Mouse (Mus musculus) brown adipose tissue, adult 24 weeks (tissue): ENCODE measurements around the gene Eif5a. TPM values are rescaled to one million over a fixed set of nuclear protein-coding genes. Genes with fewer than 3 reads are reported as not detected.
A peak's percentile ranks its signal among the peaks of the same experiment; 100 is the strongest.

Experiments used
- H3K27ac ChIP-seq: fragments of 200-500 bp; replicated peaks from 2 replicates; pipeline ENCODE4 v1.5.1; 2012; ENCODE audit warnings: low read depth, mild to moderate bottlenecking, low read length
- H3K4me1 ChIP-seq: fragments of 200-500 bp; 2 replicates; pipeline ENCODE4 v1.6.1; 2012; ENCODE audit warnings: low read length, mixed read lengths; ENCODE audit not compliant: control insufficient read depth, insufficient read depth, insufficient read length
- H3K4me3 ChIP-seq: fragments of 200-500 bp; 2 replicates; pipeline ENCODE4 v1.5.1; 2012; ENCODE audit warnings: low read depth, mild to moderate bottlenecking, low read length, moderate library complexity; ENCODE audit not compliant: insufficient read depth
- polyA plus RNA-seq: library from polyadenylated mRNA; stranded (reverse); fragments of >200 nt; gene quantifications from 2 replicates; pipeline ENCODE4 v1.2.4, GENCODE M21; 2012; ENCODE audit not compliant: missing spikeins, insufficient read depth, insufficient read length

Eif5a gene
- polyA plus RNA-seq, 1 experiment = 424 TPM

DNA sequence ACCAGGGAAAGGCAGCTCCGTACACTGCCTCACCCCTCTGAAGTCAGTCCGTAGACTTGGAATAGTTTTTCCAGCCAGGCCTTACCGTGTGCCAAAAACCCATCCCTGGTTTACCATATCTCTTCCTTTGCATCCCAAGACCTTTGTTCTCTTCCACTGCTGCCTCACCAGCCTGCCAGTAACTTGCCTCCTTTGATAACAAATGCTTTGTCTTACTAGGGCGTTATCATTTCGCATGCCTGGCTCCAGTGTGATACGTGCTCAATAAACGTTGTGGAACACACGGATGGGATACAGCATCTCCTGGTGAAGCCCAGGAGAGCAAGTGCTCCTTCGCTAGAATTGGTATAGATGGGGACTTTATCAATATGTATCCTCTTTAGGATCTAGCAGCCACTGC, 54.4 kb downstream of the Eif5a start:
- H3K27ac ChIP-seq = 0 out of 2 replicates have a peak overlapping the region, but pooled peaks have one; percentile 19
- no peak overlapping the region for H3K4me3 ChIP-seq
- H3K4me1 ChIP-seq = peaks cover 9% of the 10 kb centered on the region; the same call in 1 of the 2 replicates

Other genes with a start within 250 kb of the Eif5a start
- 268 and 317 TPM in 2 replicates for gene Eif4a1, start 249.5 kb downstream of the Eif5a start, polyA plus RNA-seq
- gene Senp3, start 239.9 kb downstream of the Eif5a start, polyA plus RNA-seq = 49.9 and 65.3 TPM in 2 replicates
- gene Tnfsf13, start 236.2 kb downstream of the Eif5a start, polyA plus RNA-seq = 4.1 and 4.9 TPM in 2 replicates
- gene Tnfsf12, start 226.1 kb downstream of the Eif5a start, polyA plus RNA-seq = 12.7 and 13.7 TPM in 2 replicates
- gene Tnfsfm13, start 225.9 kb downstream of the Eif5a start, polyA plus RNA-seq = 0.99 and 2.8 TPM in 2 replicates
- gene Polr2a, start 163.3 kb downstream of the Eif5a start, polyA plus RNA-seq = 10.4 and 16.5 TPM in 2 replicates
- gene Slc35g3, start 160.0 kb downstream of the Eif5a start, polyA plus RNA-seq = not detected in 2 replicates
- gene Zbtb4, start 156.0 kb downstream of the Eif5a start, polyA plus RNA-seq = 17.2 and 23.6 TPM in 2 replicates
- gene Chrnb1, start 126.0 kb downstream of the Eif5a start, polyA plus RNA-seq = 1.7 and 2.4 TPM in 2 replicates
- 5.6 and 7.5 TPM in 2 replicates for gene Fgf11, start 120.1 kb downstream of the Eif5a start, polyA plus RNA-seq
- 1.2 TPM in 1 of 2 replicates, not detected in the other for gene Tmem102, start 116.3 kb downstream of the Eif5a start, polyA plus RNA-seq
- gene Gm39566, start 106.7 kb downstream of the Eif5a start, polyA plus RNA-seq = not detected in 2 replicates
- gene Spem2, start 103.5 kb downstream of the Eif5a start, polyA plus RNA-seq = not detected in 2 replicates
- not detected in 2 replicates for gene Spem1, start 99.8 kb downstream of the Eif5a start, polyA plus RNA-seq
- 1.8 and 2.7 TPM in 2 replicates for gene Nlgn2, start 84.2 kb downstream of the Eif5a start, polyA plus RNA-seq
- gene Tmem256, start 83.4 kb downstream of the Eif5a start, polyA plus RNA-seq = 206 and 248 TPM in 2 replicates
- gene Plscr3, start 75.6 kb downstream of the Eif5a start, polyA plus RNA-seq = 18.7 TPM in 2 replicates
- gene Tnk1, start 63.2 kb downstream of the Eif5a start, polyA plus RNA-seq = not detected in 2 replicates
- gene Tmem95, start 43.9 kb downstream of the Eif5a start, polyA plus RNA-seq = not detected in 2 replicates
- gene Kctd11, start 40.6 kb downstream of the Eif5a start, polyA plus RNA-seq = 2.5 and 3.3 TPM in 2 replicates
- gene Acap1, start 26.4 kb downstream of the Eif5a start, polyA plus RNA-seq = not detected in 2 replicates
- gene 2810408A11Rik, start 21.0 kb downstream of the Eif5a start, polyA plus RNA-seq = 3.2 TPM in 1 of 2 replicates, not detected in the other
- 16.9 and 18.4 TPM in 2 replicates for gene Neurl4, start 20.9 kb downstream of the Eif5a start, polyA plus RNA-seq
- 23.6 and 24.3 TPM in 2 replicates for gene Gps2, start 8.1 kb downstream of the Eif5a start, polyA plus RNA-seq
- gene Ybx2, start 13.8 kb upstream of the Eif5a start, polyA plus RNA-seq = 37.9 and 76.4 TPM in 2 replicates
- 466 and 489 TPM in 2 replicates for gene Slc2a4, start 26.2 kb upstream of the Eif5a start, polyA plus RNA-seq
- gene Cldn7, start 42.8 kb upstream of the Eif5a start, polyA plus RNA-seq = not detected in 2 replicates
- gene Ctdnep1, start 59.2 kb upstream of the Eif5a start, polyA plus RNA-seq = 82.4 and 122 TPM in 2 replicates
- gene Elp5, start 60.6 kb upstream of the Eif5a start, polyA plus RNA-seq = 66.7 and 78.0 TPM in 2 replicates
- 576 and 663 TPM in 2 replicates for gene Gabarap, start 69.2 kb upstream of the Eif5a start, polyA plus RNA-seq
- 24.2 and 26.4 TPM in 2 replicates for gene Phf23, start 73.8 kb upstream of the Eif5a start, polyA plus RNA-seq
- gene Dvl2, start 78.6 kb upstream of the Eif5a start, polyA plus RNA-seq = 2.6 and 4.9 TPM in 2 replicates
- gene Acadvl, start 93.5 kb upstream of the Eif5a start, polyA plus RNA-seq = 1,981 and 2,287 TPM in 2 replicates
- gene Dlg4, start 95.0 kb upstream of the Eif5a start, polyA plus RNA-seq = 2.4 and 2.7 TPM in 2 replicates
- gene Asgr1, start 132.1 kb upstream of the Eif5a start, polyA plus RNA-seq = 0.87 TPM in 1 of 2 replicates, not detected in the other
- not detected in 2 replicates for gene Asgr2, start 170.7 kb upstream of the Eif5a start, polyA plus RNA-seq
- gene Mgl2, start 208.4 kb upstream of the Eif5a start, polyA plus RNA-seq = 13.1 and 16.8 TPM in 2 replicates
- 8.7 and 15.9 TPM in 2 replicates for gene Clec10a, start 234.2 kb upstream of the Eif5a start, polyA plus RNA-seq